Mouse (Mus musculus): ENCODE results near the gene Nup98. TPM values are rescaled to one million over a fixed set of nuclear protein-coding genes. Genes with fewer than 3 reads are reported as not detected.

Nup98 gene
- polyA plus RNA-seq, 1 experiment from 2014 or later = 31.8 TPM

DNA sequence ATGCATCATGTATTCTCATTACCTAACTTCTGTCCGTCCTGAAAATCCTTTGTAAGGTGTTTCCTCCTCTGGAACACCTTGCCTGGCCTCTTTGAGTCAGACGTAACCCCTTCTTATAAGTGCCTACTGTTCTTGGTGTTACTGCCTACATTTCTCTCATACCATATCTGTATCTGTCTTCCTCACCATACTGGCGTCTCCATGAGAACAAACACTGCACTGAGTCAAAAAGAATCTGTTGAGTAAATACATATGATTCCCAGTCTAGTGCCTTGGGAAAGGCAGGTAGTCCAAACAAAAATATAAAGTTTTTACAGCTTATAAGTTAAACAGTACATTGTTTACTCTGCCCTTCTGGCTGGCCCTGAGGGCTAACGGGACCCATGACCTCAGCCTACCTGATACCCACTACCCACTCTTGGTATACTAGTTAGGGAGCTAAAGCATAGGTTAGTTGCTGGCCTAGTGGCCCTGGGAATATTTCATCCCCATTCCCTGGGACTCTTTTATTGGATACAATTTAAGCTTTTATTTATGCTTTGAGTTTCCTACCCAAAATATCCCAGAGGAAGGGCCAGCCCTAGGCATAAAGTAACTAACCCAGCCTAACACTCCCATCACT is 18.2 kb upstream of the Nup98 start:
- Histone ChIP-seq H3K4me1 (peaks cover 5% of the 10 kb centered on the region; the same call in 1 of the 2 replicates), H3K4me2 (replicated peaks) (no peak overlapping the region), H3K27ac (replicated peaks) (no peak overlapping the region), H3K4me3 (replicated peaks) (no peak overlapping the region), H3K27me3 (no peaks in the 10 kb centered on the region), H3K36me3 (peaks cover 26% of the 10 kb centered on the region), H3K9ac (no peak overlapping the region), H3K9me3 (replicated peaks) (no peaks in the 10 kb centered on the region)
- no peak for ATAC-seq (ENCODE audit: insufficient number of reproducible peaks, low FRiP score, low TSS enrichment, low read depth)
- 85% methylated on average over 4 of the region's 4 CpGs for WGBS

DNA sequence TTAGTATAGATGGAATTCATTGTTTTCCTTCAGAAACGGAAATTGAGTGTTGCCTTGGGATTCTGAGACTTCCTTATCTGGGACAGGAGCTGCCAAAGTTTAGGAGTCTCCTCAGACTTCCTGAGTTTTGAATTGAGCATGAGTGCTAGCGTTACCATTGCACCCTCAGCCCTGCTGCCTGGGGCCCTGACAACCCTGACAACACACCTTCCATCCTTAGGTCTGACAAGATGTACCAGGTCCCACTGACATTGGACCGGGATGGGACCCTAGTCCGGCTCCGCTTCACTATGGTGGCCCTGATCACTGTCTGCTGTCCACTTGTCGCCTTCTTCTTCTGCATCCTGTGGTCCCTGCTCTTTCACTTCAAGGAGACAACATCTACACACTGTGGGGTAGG is 16.1 kb upstream of the Nup98 start:
- Histone ChIP-seq H3K4me1 (peaks cover 5% of the 10 kb centered on the region; the same call in 1 of the 2 replicates), H3K4me3 (replicated peaks) (no peak overlapping the region), H3K36me3 (peaks cover 26% of the 10 kb centered on the region), H3K9ac (no peak overlapping the region), H3K9me3 (replicated peaks) (no peaks in the 10 kb centered on the region), H3K4me2 (replicated peaks) (no peak overlapping the region), H3K27me3 (no peaks in the 10 kb centered on the region), H3K27ac (replicated peaks) (no peak overlapping the region)
- WGBS = 93% methylated on average over 6 of the region's 6 CpGs
- ATAC-seq (ENCODE audit: insufficient number of reproducible peaks, low FRiP score, low TSS enrichment, low read depth) = no peak

DNA sequence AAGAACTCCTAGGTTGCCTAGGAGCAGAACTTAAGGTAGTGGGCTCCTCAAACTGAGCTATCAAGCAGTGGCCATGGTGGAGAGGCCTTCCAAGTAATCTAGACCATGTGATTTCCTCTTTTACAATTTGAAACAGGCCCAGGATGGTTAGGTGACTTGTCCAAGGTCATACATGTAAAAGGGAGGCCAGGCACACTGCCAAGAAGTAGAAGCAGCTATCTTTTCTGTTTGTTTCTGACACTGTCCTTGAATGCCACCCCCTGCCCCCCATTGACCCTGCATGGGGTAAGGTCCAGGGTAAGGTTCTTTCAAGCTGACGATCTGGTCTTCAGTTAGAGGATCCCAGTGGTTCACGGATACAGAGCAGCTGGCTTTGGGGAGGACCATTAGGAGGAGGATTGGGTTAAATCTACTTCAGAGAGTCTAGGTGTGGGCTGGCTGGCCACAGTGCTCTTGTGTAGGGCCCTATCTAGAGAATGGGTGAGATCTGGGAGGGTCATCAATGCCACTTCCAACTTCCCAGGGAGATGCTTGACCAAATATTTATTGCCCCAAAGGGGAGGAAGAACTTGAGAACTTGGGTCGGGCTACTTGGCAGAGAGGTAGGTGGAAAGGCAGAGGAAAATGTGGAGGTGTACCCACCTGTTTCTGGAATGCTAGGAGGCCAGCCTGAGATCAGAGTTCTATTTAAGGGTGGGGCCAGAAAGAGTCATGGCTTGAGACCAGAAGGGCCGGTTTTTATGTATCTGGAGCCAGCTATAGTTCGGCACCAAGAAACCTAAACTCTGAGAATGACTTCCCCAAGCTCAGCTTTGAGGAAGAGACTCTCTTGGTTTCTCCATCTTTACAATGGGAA is 14.1 kb upstream of the Nup98 start:
- 0 out of 2 replicates have a peak overlapping the region, but pooled peaks have one; percentile 19 for H3K27ac ChIP-seq (replicated peaks)
- no peak for ATAC-seq (ENCODE audit: insufficient number of reproducible peaks, low FRiP score, low TSS enrichment, low read depth)
- H3K27me3 ChIP-seq = no peaks in the 10 kb centered on the region
- H3K9me3 ChIP-seq (replicated peaks) = no peaks in the 10 kb centered on the region
- H3K4me3 ChIP-seq (replicated peaks) = peak overlapping the region; percentile 65
- 80% methylated on average over 5 of the region's 5 CpGs for WGBS
- H3K36me3 ChIP-seq = peaks cover 14% of the 10 kb centered on the region
- H3K4me1 ChIP-seq = peaks cover 5% of the 10 kb centered on the region; the same call in 1 of the 2 replicates
- H3K9ac ChIP-seq = no peak overlapping the region
- H3K4me2 ChIP-seq (replicated peaks) = peak overlapping the region; percentile 72; the same call in 1 of the 2 replicates

DNA sequence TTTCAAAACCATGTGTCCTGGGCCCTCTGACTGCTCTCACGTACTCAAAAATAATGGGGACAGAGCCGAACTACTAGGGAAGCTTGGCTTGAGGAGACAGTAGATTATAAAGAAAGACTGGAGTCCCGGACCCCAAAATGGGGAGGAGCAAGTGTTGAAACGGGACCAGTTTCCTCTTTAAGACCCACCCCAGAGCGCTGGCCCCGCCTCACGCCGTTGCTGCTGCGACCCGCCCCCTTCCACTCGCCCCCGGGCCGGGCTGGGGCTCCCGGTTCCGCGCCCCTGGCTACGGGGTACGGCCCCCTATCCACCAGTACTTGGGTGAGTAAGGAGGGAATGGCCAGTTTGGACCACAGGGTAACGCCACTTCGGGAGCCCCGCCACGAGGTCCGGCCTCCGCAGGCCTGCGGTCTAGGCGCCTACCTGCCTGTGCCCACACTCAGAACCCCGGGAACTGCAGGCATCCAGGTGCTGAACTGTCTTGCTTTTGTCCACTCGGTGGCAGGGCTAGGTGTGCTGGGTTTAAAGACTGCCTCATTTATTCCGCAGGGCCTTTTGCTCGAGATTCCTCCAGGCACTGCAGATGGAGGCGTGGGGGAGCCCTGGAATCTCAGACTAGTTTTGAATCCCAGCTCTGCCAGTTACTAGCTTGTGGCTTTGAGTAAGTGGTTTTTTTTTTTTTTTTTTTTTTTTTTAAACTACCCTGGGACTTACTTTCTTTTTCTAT is 13.0 kb upstream of the Nup98 start:
- peak overlapping the region; percentile 66 for H3K9ac ChIP-seq
- no peaks in the 10 kb centered on the region for H3K27me3 ChIP-seq
- H3K4me3 ChIP-seq (replicated peaks) = peak overlapping the region; percentile 65
- WGBS = 1% methylated on average over 31 of the region's 31 CpGs
- H3K4me1 ChIP-seq = peaks cover 5% of the 10 kb centered on the region; the same call in 1 of the 2 replicates
- H3K27ac ChIP-seq (replicated peaks) = peak overlapping the region; percentile 85
- peak overlapping the region; percentile 72 for H3K4me2 ChIP-seq (replicated peaks)
- ATAC-seq (ENCODE audit: insufficient number of reproducible peaks, low FRiP score, low TSS enrichment, low read depth) = peak; percentile 88
- H3K9me3 ChIP-seq (replicated peaks) = no peaks in the 10 kb centered on the region
- peaks cover 8% of the 10 kb centered on the region; the same call in 1 of the 2 replicates for H3K36me3 ChIP-seq

DNA sequence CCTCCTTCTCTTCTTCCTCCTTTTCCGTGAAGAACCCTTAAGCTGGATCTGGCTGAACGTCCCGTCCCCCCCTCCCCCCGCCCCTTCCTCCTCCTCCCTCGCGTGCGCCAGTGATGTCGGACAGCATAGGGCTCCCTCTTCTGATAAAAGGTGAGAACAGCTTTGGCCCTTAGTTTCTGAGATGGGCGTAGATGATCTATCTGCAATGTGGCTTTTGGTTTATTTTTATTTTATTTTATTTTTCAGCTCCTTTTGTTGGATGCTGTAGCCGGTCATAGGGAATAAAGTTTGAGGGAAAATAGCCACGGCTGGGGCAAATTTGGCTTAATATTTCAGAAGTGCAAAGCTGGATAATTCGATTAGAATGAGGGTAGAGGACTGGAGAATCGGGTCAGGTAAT is 12.4 kb upstream of the Nup98 start:
- peak overlapping the region; percentile 65 for H3K4me3 ChIP-seq (replicated peaks)
- peak overlapping the region; percentile 85 for H3K27ac ChIP-seq (replicated peaks)
- under 1% methylated on average over 11 of the region's 13 CpGs for WGBS
- H3K4me1 ChIP-seq = peaks cover 5% of the 10 kb centered on the region; the same call in 1 of the 2 replicates
- H3K4me2 ChIP-seq (replicated peaks) = peak overlapping the region; percentile 72
- no peaks in the 10 kb centered on the region for H3K27me3 ChIP-seq
- H3K9me3 ChIP-seq (replicated peaks) = no peaks in the 10 kb centered on the region
- peak; percentile 53; the same call in 1 of the 2 replicates for ATAC-seq (ENCODE audit: insufficient number of reproducible peaks, low FRiP score, low TSS enrichment, low read depth)
- peak overlapping the region; percentile 66 for H3K9ac ChIP-seq
- 0 out of 2 replicates have a peak, but pooled peaks cover 6% of the 10 kb centered on the region for H3K36me3 ChIP-seq

DNA sequence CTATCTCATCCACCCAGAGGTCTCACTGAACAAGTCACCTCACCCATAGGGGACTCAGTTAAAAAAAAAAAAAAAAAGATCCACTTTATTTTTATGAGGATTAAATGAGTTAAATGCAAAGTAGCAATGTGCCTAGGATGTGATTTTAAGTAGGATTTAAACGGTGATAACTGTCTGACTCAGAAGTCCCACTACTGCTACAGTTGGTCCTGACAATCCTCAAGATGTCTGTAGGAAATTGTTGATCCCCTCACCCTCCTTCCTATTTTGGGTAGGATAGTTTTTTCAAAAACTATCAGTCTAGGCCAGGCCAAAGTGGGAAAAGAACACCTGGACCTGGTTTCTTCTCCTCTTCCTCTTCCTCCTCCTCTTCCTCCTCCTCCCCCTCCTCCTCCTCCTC is 11.9 kb upstream of the Nup98 start:
- Histone ChIP-seq H3K36me3 (0 out of 2 replicates have a peak, but pooled peaks cover 5% of the 10 kb centered on the region), H3K27ac (replicated peaks) (0 out of 2 replicates have a peak overlapping the region, but pooled peaks have one; percentile 28), H3K27me3 (no peaks in the 10 kb centered on the region), H3K9ac (no peak overlapping the region), H3K4me3 (replicated peaks) (peak overlapping the region; percentile 65; the same call in 1 of the 2 replicates), H3K4me2 (replicated peaks) (peak overlapping the region; percentile 72; the same call in 1 of the 2 replicates), H3K4me1 (peaks cover 5% of the 10 kb centered on the region; the same call in 1 of the 2 replicates), H3K9me3 (replicated peaks) (no peaks in the 10 kb centered on the region)
- no peak for ATAC-seq (ENCODE audit: insufficient number of reproducible peaks, low FRiP score, low TSS enrichment, low read depth)
- WGBS = 29% methylated on average over 1 of the region's 1 CpGs

DNA sequence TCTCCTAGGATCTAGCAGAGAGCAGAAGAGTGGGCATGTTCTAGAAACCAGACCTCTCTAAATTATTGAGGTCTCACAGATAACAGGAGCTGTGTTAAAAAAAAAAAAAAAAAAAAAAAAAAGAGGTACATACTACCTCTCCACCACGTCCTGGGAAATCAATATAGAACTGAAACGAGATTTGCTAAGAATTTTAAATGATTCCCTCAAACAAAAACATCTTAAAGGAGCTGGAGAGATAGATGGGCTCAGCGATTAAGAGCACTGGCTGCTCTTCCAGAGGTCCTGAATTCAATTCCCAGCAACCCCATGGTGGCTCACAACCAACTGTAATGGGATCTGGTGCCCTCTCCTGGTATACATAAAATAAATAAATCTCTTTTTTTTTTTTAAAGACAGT is 1.1 kb upstream of the Nup98 start:
- Histone ChIP-seq H3K9me3 (replicated peaks) (no peaks in the 10 kb centered on the region), H3K27ac (replicated peaks) (peak overlapping the region; percentile 94), H3K4me3 (replicated peaks) (peak overlapping the region; percentile 91), H3K4me2 (replicated peaks) (peak overlapping the region; percentile 55), H3K27me3 (no peaks in the 10 kb centered on the region), H3K36me3 (no peaks in the 10 kb centered on the region), H3K9ac (peak overlapping the region; percentile 31; the same call in 1 of the 2 replicates), H3K4me1 (peaks cover 7% of the 10 kb centered on the region; the same call in 1 of the 2 replicates)
- WGBS = 57% methylated on average over 3 of the region's 3 CpGs
- no peak for ATAC-seq (ENCODE audit: insufficient number of reproducible peaks, low FRiP score, low TSS enrichment, low read depth)

DNA sequence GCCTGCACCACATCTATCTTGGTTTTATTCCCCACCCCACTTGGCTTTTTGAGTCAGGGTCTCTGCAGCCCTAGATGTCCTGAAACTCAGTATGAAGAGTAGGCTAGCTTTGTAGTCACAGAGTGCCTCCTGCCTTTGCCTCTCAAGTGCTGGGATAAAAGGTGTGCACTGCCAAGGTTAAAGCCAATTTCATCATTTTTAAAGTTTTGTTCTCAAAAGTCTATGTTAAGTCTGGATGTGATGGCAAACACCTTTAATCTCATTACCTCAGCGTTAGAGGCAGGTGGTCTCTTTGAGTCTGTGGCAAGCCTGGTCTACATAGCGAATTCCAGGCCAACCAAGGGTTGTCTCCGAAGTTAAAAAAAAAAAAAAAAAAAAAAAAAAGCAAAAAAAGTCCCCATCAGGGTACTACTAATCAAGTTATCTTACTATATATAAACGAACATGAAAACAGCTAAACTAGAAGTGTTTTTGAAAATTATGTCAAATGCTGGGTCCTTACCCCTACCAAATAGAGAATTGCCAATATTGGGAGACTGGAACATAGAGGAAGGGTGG is 1.1 kb downstream of the Nup98 start:
- Histone ChIP-seq H3K27ac (replicated peaks) (peak overlapping the region; percentile 94; the same call in 1 of the 2 replicates), H3K4me2 (replicated peaks) (peak overlapping the region; percentile 65), H3K4me3 (replicated peaks) (peak overlapping the region; percentile 91), H3K9me3 (replicated peaks) (no peaks in the 10 kb centered on the region), H3K4me1 (peaks cover 12% of the 10 kb centered on the region; the same call in 1 of the 2 replicates), H3K9ac (peak overlapping the region; percentile 86), H3K27me3 (no peaks in the 10 kb centered on the region), H3K36me3 (no peaks in the 10 kb centered on the region)
- ATAC-seq (ENCODE audit: insufficient number of reproducible peaks, low FRiP score, low TSS enrichment, low read depth) = no peak
- WGBS = 47% methylated on average over 4 of the region's 4 CpGs

DNA sequence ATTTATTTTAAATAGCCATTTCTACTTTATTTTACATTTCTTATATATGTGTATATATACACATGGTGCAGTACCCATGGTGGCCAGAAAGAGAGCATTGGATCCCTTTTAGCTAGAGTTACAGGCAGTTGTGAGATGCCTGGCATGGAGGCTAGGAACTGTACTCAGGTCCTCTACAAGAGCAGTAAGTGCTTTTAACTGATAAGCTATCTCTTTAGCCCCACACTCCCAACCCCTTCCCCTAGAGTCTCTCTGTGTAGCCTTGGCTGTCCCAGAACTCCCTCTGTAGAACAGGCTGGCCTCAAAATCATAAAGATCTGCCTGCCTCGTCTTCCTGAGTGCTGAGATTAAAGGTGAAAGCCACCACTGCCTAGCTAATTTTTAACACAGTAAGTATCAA is 4.3 kb downstream of the Nup98 start:
- no peak for ATAC-seq (ENCODE audit: insufficient number of reproducible peaks, low FRiP score, low TSS enrichment, low read depth)
- Histone ChIP-seq H3K27ac (replicated peaks) (no peak overlapping the region), H3K27me3 (no peaks in the 10 kb centered on the region), H3K4me1 (peaks cover 13% of the 10 kb centered on the region; the same call in 1 of the 2 replicates), H3K9ac (no peak overlapping the region), H3K36me3 (no peaks in the 10 kb centered on the region), H3K4me3 (replicated peaks) (no peak overlapping the region), H3K9me3 (replicated peaks) (no peaks in the 10 kb centered on the region), H3K4me2 (replicated peaks) (no peak overlapping the region)
- WGBS = 80% methylated on average over 1 of the region's 1 CpGs

DNA sequence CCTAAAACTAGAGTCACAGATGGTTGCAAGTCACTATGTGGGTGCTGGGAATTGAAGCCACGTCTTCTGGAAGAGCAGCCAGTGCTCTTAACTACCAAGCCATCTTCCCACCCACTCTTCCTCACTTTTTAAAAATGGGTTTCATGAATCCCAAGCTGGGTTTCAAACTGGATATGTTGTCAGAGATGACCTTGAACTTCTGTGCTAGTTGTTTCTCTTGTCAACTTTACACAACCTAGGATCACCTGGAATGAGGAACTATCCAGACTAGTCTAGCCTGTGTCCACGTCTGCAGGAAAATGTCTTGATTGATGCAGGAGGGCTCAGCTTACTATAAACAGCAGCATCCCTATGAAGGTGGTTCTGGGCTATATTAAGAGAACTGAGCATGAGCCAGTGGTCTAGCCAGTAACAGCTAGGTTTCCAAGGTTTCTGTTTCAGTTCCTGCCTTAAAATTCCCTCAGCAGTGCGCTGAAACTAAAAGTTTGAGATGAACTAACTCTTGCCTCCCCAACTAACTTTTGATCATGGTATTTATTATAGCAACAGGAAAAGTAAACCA is 5.6 kb downstream of the Nup98 start:
- no peak for ATAC-seq (ENCODE audit: insufficient number of reproducible peaks, low FRiP score, low TSS enrichment, low read depth)
- Histone ChIP-seq H3K36me3 (no peaks in the 10 kb centered on the region), H3K9me3 (replicated peaks) (no peaks in the 10 kb centered on the region), H3K27me3 (no peaks in the 10 kb centered on the region), H3K4me2 (replicated peaks) (no peak overlapping the region), H3K4me3 (replicated peaks) (no peak overlapping the region), H3K4me1 (peaks cover 13% of the 10 kb centered on the region; the same call in 1 of the 2 replicates), H3K9ac (no peak overlapping the region), H3K27ac (replicated peaks) (no peak overlapping the region)
- 84% methylated on average over 3 of the region's 3 CpGs for WGBS
